Mouse (Mus musculus) hindbrain, embryonic 12.5 days (tissue): ENCODE results near the gene Avil. TPM values are rescaled to one million over a fixed set of nuclear protein-coding genes. Genes with fewer than 3 reads are reported as not detected.
A peak's percentile ranks its signal among the peaks of the same experiment; 100 is the strongest.

Source experiments
- ATAC-seq: fragments of 200-750 bp; cut with Nextera tagmentation; 2 replicates; pipeline ENCODE4 v1.8.0; 2017; ENCODE audit warnings: moderate TSS enrichment; ENCODE audit not compliant: low FRiP score
- H3K27ac ChIP-seq: fragments of 300-500 bp; sonication (generic); 2 replicates; pipeline ENCODE4 v1.5.1; 2016; ENCODE audit warnings: mild to moderate bottlenecking
- H3K27me3 ChIP-seq: fragments of 300-500 bp; sonication (generic); 2 replicates; pipeline ENCODE4 v1.6.1; 2016; ENCODE audit warnings: mild to moderate bottlenecking
- H3K36me3 ChIP-seq: fragments of 300-500 bp; sonication (generic); 2 replicates; pipeline ENCODE4 v1.6.1; 2016; ENCODE audit warnings: mild to moderate bottlenecking
- H3K4me1 ChIP-seq: fragments of 300-500 bp; sonication (generic); 2 replicates; pipeline ENCODE4 v1.6.1; 2016
- H3K4me2 ChIP-seq: fragments of 300-500 bp; sonication (generic); replicated peaks from 2 replicates; pipeline ENCODE4 v1.6.1; 2016; ENCODE audit warnings: mild to moderate bottlenecking
- H3K4me3 ChIP-seq: fragments of 300-500 bp; sonication (generic); 2 replicates; pipeline ENCODE4 v1.5.1; 2016; ENCODE audit warnings: mild to moderate bottlenecking
- H3K9ac ChIP-seq: fragments of 300-500 bp; sonication (generic); 2 replicates; pipeline ENCODE4 v1.6.1; 2016; ENCODE audit warnings: mild to moderate bottlenecking, moderate library complexity
- H3K9me3 ChIP-seq: fragments of 300-500 bp; sonication (generic); replicated peaks from 2 replicates; pipeline ENCODE4 v1.6.1; 2016; ENCODE audit warnings: mild to moderate bottlenecking
- WGBS: fragments of 180-500 bp; shearing (Covaris S2); methylation state at CpG from one replicate; pipeline ENCODE4 v1.1.7; 2016; 5-methylcytosine and 5-hydroxymethylcytosine counted together
- microRNA counts: library from miRNA; unstranded; fragments of <30 nt; microRNA quantifications from one replicate; lab custom pipeline; 2017
- microRNA-seq: library from miRNA; unstranded; fragments of <30 nt; microRNA quantifications from one replicate; pipeline ENCODE4, GENCODE M21; 2017
- polyA plus RNA-seq: library from polyadenylated mRNA; unstranded; fragments of >200 nt; fragmentation: Nextera tagmentation; extraction: Ambion mirVana; gene quantifications from 2 replicates; pipeline ENCODE4 v1.2.1, GENCODE M21; 2016

Gene Avil
- polyA plus RNA-seq, 1 experiment from 2014 or later = 1.6 TPM

DNA sequence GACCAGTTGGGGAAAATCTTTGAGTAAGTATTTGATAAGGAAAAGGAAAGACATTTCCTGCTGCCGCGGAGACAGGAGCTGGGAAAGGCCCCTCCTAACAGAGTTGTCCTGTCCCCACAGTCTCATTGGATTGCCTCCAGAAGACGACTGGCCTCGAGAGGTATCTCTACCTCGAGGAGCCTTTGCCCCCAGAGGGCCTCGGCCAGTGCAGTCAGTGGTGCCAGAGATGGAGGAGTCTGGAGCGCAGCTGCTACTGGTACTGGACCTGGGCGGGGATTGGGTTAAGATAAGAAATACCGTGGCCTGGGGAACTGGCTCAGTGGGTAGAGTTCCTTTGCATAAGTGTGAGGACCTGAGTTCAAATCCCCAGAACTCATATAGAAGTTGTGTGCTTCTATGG is 65.5 kb downstream of the Avil start:
- peak overlapping the region; percentile 18; the same call in 1 of the 2 replicates for H3K9ac ChIP-seq
- 91% methylated on average over 9 of the region's 9 CpGs for WGBS
- no peak overlapping the region for H3K4me3 ChIP-seq
- H3K9me3 ChIP-seq = no peaks in the 10 kb centered on the region
- H3K27me3 ChIP-seq = no peaks in the 10 kb centered on the region
- H3K4me2 ChIP-seq = no peak overlapping the region
- peaks cover 51% of the 10 kb centered on the region for H3K4me1 ChIP-seq
- no peak overlapping the region for H3K27ac ChIP-seq
- peaks cover 37% of the 10 kb centered on the region for H3K36me3 ChIP-seq
- no peak for ATAC-seq

DNA sequence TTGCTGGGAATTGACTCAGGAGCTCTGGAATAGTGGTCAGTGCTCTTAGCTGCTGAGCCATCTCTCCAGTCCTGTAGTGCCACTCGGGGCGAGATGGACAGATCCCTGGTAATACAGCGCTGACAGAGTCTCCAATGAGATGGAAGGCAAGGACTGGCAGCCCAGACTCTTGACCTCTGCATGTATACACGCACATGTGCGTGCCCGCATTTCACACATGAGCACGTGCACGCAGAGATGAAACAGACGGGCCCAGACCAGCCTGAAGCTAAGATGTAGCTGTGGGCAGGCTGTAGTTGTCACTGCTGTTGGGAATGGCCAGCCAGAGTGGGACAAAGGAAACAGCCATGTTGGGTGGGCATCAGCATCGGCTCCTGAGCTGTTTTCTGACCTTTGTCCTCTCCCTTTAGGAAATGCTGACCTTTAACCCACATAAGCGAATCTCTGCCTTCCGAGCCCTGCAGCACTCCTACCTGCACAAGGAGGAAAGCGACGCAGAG is 66.1 kb downstream of the Avil start:
- H3K27me3 ChIP-seq = no peaks in the 10 kb centered on the region
- ATAC-seq = no peak
- peak overlapping the region; percentile 69 for H3K27ac ChIP-seq
- H3K4me1 ChIP-seq = peaks cover 49% of the 10 kb centered on the region
- peaks cover 37% of the 10 kb centered on the region for H3K36me3 ChIP-seq
- H3K9me3 ChIP-seq = no peaks in the 10 kb centered on the region
- 90% methylated on average over 14 of the region's 14 CpGs for WGBS
- H3K4me2 ChIP-seq = no peak overlapping the region
- H3K9ac ChIP-seq = no peak overlapping the region
- H3K4me3 ChIP-seq = no peak overlapping the region

DNA sequence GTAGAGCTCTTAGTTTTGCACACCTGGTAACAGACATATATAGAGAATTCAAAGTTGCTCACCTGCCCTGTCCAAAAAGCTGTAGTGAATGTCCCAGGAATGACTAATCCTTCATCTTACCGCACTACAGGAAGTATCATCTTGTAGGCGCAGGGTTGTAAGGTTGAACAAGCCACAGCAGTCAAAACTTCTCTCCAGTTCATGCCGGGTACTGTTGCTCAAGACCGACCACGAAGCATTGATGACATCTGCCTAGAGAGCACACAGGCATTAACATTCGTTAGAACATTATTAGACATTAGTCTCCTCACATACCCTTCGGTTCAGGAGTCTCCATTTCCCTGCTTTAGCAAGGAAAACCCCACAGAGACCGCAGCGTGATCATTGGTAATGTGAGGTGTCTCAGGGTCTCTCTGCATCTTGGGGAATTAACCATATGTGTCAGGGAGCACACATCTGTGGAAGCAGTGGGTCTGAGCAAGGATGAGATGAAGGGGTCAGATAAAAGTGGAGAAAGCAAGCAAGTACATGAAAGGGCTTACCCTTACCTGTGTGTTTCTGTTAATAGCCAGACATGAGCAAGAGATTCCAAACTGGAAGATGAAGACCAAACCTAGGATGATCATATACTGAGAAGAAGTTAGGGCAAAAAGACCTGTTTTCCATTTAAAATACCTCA is 68.0 kb downstream of the Avil start:
- peak overlapping the region; percentile 76 for H3K9ac ChIP-seq
- H3K27ac ChIP-seq = peak overlapping the region; percentile 94; the same call in 1 of the 2 replicates
- H3K36me3 ChIP-seq = peaks cover 37% of the 10 kb centered on the region
- no peaks in the 10 kb centered on the region for H3K9me3 ChIP-seq
- ATAC-seq = no peak
- peak overlapping the region; percentile 96 for H3K4me2 ChIP-seq
- 84% methylated on average over 9 of the region's 9 CpGs for WGBS
- H3K4me3 ChIP-seq = peak overlapping the region; percentile 58
- H3K27me3 ChIP-seq = no peaks in the 10 kb centered on the region
- H3K4me1 ChIP-seq = peaks cover 45% of the 10 kb centered on the region

DNA sequence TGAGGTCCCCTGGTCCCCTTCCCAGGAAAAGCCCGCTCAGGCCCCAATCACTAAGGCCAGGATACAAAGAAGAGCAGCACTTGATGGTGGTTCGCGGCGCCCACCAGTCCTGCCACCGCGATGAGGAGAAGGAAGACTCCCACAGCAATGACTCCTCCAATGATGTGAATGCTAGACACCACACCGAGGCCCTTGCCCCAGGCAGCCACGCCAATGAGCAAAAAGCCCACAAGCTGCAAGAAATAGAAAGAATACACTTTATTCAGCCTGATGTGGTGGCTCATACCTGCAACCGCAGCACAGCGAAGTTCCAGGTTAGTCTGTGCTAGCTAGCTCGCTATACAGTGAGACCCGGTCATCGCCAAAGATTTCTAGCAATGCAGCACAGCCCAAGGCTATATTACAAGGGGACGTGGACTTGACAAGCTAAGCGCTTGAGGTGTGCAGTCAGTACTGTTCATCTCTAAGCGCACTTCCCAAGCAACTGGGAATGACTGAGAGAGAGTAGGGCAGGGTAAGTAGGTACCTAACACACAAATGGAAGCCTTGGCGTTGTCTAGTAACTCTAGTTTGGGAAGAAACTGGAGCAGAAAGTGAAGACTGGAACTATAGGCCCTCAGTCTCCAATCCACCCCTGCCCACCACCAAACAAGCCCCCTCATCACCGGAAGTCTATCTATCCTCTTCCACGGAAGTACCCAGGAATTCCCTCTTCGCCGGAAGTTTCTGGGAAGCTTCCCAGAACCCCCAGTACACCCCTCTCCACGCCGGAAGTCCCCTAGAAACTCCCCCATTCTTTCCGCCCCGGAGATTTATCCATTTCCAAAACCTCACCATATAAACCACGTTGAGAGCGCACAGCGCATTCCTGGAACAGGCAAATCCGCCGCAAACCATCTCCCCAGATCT is 69.0 kb downstream of the Avil start:
- 9% methylated on average over 30 of the region's 30 CpGs for WGBS
- H3K9me3 ChIP-seq = no peaks in the 10 kb centered on the region

More for the DNA sequence above, 69.0 kb downstream of the Avil start:
- Histone ChIP-seq H3K4me3 (peak overlapping the region; percentile 58), H3K4me1 (peaks cover 43% of the 10 kb centered on the region), H3K27ac (peak overlapping the region; percentile 94), H3K4me2 (peak overlapping the region; percentile 96), H3K9ac (peak overlapping the region; percentile 76), H3K27me3 (no peaks in the 10 kb centered on the region), H3K36me3 (peaks cover 37% of the 10 kb centered on the region)
- peak; percentile 83 for ATAC-seq

MicroRNAs within 50 kb of the gene (microRNA counts, 519-probe panel; counts per million panel counts)
- microRNA mmu-miR-26a (lab: Ali Mortazavi, UCI) (2,580 counts per million, percentile 65 among the panel's probes with 10 or more counts), microRNA mmu-miR-546 (lab: Ali Mortazavi, UCI) (470 counts per million, percentile 58 among the panel's probes with 10 or more counts)

Small RNA genes within 50 kb of the gene (microRNA-seq; reads per million reads assigned to microRNA genes)
- gene Mir26a-2 = 35.5 reads per million, percentile 35 among the genes with 10 or more reads in this experiment
- gene Mir546 = not detected

Other genes with a start within 250 kb of the Avil start
- 14.8 and 15.0 TPM in 2 replicates for gene Atp23, start 99.4 kb upstream of the Avil start, polyA plus RNA-seq
- 50.5 and 51.1 TPM in 2 replicates for gene Ctdsp2, start 22.0 kb upstream of the Avil start, polyA plus RNA-seq
- gene Tsfm, start 30.1 kb downstream of the Avil start, polyA plus RNA-seq = 65.3 and 67.4 TPM in 2 replicates
- gene Mettl1, start 40.7 kb downstream of the Avil start, polyA plus RNA-seq = 31.8 and 34.9 TPM in 2 replicates
- gene Eef1akmt3, start 40.8 kb downstream of the Avil start, polyA plus RNA-seq = 0.22 and 0.34 TPM in 2 replicates
- 0.25 TPM in 1 of 2 replicates, not detected in the other for gene Cyp27b1, start 47.5 kb downstream of the Avil start, polyA plus RNA-seq
- 5.4 and 6.1 TPM in 2 replicates for gene March9, start 59.5 kb downstream of the Avil start, polyA plus RNA-seq
- 1,725 and 1,814 TPM in 2 replicates for gene Cdk4, start 62.8 kb downstream of the Avil start, polyA plus RNA-seq
- 141 and 148 TPM in 2 replicates for gene Tspan31, start 69.6 kb downstream of the Avil start, polyA plus RNA-seq
- gene Agap2, start 74.6 kb downstream of the Avil start, polyA plus RNA-seq = 1.7 and 2.0 TPM in 2 replicates
- 118 TPM in 2 replicates for gene Os9, start 120.4 kb downstream of the Avil start, polyA plus RNA-seq
- 21.6 and 25.8 TPM in 2 replicates for gene B4galnt1, start 164.5 kb downstream of the Avil start, polyA plus RNA-seq
- 1.2 and 2.2 TPM in 2 replicates for gene Slc26a10, start 179.9 kb downstream of the Avil start, polyA plus RNA-seq
- 52.2 and 61.4 TPM in 2 replicates for gene Arhgef25, start 189.4 kb downstream of the Avil start, polyA plus RNA-seq
- gene Dtx3, start 195.0 kb downstream of the Avil start, polyA plus RNA-seq = 199 and 203 TPM in 2 replicates
- gene Pip4k2c, start 210.9 kb downstream of the Avil start, polyA plus RNA-seq = 23.2 and 24.9 TPM in 2 replicates